Mouse (Mus musculus): Measurements from ENCODE around the gene Rad54l2.

DNA sequence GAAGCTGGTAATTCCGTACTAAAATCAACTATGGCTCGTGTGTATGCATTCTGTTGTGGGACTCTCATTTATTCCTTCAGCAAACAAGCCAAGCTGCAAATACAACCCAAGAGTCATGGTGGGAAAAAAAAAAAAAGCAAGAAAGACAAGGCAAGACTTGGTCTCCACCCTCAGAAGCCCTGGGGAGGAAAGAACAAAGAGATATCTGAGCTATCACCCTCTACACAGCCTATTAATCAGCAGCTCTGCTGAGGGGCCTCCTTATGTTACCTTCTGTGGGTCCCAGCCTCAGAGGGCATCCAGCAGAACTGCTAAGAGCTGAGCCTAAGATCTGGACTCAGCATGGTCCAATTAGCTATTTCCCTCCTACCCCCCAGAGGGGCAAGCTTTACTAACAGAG, 115.1 kb downstream of the Rad54l2 start:
- TF ChIP-seq CTCF (IDR thresholded peaks at IDR 0.05; ENCODE audit: low read depth) (no peak), EP300 (IDR thresholded peaks at IDR 0.05; ENCODE audit: low read depth) (no peak)

All from liver, postnatal 0 days (tissue).